Mouse (Mus musculus): ENCODE data around the gene Nme2.

DNA sequence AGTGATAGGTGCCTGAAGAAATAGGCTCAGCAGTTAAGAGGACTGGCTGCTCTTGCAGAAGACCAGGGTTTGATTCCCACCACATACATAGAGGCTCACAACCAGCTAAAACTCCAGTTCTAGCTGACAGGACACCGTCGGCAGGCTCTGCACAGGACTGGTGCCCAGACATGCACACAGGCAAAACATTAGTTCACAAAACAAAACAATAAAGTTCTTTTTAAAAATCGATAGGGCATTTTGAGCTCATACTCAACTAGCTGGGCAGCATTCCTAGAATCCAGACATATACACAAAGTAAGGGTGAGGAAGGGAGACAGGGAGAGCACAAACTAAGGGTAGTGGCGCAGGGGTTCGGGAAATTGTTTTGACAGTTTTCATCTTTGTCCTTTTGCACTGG is 38.5 kb upstream of the Nme2 start:
- TF ChIP-seq CTCF (IDR thresholded peaks at IDR 0.05; ENCODE audit: insufficient read depth, low read length) (no peak), POLR2A (IDR thresholded peaks at IDR 0.05; ENCODE audit: borderline replicate concordance, extremely low read depth, low read depth, low read length) (no peak)

All from lung, adult 2 months (tissue).